Mouse (Mus musculus): ENCODE results near the gene Casr. TPM values are rescaled to one million over a fixed set of nuclear protein-coding genes. Genes with fewer than 3 reads are reported as not detected.
A peak's percentile ranks its signal among the peaks of the same experiment; 100 is the strongest.

Casr gene
- not detected in 2 replicates for total RNA-seq (2017)

DNA sequence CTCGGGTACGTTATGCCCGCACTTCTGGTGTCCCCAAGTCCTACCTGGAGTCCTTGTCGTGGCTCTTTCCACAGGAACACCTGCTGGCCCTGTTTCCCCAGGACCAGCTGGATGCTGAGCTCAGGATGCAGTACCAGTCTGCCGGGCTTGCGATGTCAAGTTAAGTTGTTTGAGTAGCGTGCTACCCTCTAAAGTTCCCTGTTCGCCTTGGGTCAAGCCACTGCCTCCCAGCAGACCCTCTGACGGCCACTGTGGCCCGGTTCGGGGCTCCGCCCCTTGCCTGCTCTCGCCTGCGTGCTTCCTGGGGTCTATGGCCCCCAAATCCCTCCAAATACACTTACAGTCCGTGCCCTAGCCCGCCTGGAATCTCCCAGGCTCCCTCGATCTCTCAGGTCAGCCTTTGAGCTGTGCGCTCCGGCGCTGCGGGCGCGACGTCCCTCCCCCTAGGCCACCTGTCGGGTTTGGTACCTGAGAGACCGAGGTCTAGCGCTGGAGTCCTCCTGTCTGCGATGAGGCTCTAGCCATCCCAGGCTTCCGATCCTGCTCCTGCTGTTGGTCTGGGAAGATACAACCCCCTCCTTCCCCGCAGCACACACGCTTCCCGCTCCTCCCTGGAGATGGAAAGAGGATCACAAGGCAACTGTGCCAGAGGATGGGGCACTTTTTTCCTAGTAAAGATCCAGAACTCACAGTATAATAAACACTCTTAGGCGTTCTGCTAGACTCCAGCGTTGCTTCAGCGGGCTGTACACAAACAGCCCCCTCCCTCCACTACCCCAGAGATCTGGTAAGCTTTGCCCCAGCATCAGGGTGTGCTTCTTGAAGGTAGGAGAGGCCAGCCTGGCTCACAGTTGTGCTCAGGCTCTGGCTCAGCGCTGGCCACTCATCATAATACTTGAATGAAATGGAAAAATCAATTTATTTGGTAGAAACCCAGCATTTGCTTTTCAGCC, at the start of gene Casr:
TSS of gene Casr (minus strand) at position 756 of the 953 bp plus-strand sequence.
- ATAC-seq (ENCODE audit: extremely low read depth, insufficient number of reproducible peaks, low FRiP score, poor library complexity, severe bottlenecking), result no peak

- no peak for ATAC-seq (ENCODE audit: extremely low read depth, insufficient number of reproducible peaks, low FRiP score, poor library complexity, severe bottlenecking)
Observed at GRCm38 (mm10) chr16:36602632-36603031, 40.7 kb upstream of the Casr start.

DNA sequence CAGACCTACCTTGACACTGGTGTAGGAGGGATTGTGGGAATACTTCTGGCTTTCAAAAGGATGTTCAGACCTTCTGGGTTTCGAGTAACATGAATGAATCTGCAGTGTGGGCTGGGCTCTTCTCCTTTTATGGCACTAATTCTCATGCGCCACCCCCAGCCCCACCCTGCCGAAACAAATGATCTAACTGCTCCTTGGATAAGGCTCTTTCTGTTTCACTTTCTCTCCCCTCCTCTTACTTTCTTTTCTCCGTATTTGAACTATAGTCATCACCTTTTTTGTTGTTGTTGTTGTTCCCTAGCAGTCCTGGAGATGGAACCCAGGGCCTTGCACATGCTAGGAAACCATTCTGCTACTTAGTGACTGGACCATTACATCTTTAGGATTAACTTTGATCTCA, 36.3 kb upstream of the Casr start:
- peak; percentile 68; the same call in 1 of the 2 replicates for ATAC-seq (ENCODE audit: extremely low read depth, insufficient number of reproducible peaks, low FRiP score, poor library complexity, severe bottlenecking)

DNA sequence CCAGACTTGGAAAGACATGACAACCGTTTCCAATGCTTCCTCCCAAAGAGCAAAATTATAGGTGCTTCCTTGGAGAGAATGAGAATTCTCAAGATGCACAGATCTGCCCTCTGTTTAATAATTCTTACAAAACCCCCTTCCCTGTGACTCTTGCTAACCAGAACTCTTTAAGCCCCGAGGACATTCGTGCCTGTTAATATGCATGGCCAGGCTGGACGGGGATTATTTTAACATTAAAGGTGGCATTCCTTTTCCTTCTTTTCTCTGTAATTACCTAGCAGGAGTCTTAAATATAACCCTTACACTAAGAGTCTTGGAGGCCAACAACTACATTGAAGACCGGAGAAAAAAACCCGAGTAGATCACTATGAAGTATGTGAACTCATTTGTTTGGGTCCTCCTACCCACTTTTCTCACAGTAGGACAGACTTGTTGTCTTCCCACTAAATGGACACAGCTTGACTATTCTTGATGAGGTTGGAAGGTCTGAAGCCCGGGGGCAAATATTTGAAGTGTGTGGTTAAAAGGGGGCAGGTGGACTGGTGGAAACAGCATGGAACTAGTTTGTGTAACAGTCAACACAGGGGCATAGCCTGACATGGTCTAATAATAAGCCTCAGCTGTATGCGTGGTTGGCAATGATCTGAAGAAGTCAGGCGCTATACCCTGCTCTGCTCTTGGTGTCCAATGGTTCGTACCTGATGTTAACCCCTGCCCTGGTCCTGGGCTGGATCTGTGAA, 34.9 kb upstream of the Casr start:
- ATAC-seq (ENCODE audit: extremely low read depth, insufficient number of reproducible peaks, low FRiP score, poor library complexity, severe bottlenecking), result no peak

DNA sequence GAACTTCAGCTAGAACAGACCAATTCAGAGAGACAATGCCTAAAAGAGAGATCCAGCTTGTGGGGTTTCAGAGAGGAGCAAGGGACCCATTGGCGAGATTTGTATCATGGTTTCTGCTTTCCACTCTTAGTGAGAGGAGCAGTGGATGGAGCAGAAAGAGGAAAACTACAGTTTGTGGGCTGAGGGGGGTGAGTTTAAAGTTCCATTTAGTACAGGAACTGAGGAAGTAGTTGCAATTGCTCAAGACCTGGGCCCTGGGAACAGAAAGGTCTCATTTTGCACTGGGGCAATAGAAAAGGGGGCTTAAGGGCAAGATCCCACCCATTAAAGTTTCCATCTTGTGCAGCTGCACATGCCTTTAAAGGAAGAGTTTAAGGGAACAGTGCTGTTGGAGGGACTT, 28.0 kb upstream of the Casr start:
- no peak for ATAC-seq (ENCODE audit: extremely low read depth, insufficient number of reproducible peaks, low FRiP score, poor library complexity, severe bottlenecking)

DNA sequence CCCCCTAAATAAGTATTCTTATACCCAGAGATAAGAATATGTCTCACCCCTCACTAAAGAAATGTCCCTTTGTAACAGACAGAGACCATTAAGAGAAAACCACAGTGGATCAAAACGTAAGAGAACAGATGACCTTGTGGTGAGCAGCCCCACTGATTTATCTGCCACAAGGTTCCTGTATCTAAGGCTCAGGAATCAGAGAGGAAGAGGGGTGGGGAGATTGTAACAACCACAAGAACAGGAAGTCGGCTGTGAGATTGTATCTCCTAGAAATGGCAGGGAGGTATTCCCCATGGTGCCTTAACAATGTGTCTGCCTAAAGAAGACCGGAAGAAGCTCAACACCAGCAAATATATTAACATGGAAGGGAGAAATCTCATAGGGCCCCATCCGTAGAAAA, 26.0 kb upstream of the Casr start:
- no peak for ATAC-seq (ENCODE audit: extremely low read depth, insufficient number of reproducible peaks, low FRiP score, poor library complexity, severe bottlenecking)

DNA sequence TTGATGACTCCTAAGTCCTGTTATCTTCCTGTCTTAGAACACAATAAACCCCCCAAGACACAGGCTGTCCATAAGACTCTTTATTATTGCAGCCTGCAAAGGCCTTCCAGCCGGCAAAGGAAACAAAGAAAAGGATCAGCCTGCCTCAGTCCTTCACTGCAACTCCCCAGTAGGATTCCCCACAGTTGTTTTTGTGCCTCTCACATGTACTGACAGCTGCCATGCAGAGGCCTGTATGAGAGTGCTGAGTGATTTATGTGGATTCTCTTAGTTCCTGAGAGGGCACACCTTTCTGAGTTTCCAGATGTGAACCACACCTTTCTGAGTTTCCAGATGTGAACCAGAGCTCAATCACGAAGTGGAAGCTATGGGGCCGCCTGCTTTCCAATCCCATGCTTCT, 20.1 kb upstream of the Casr start:
- ATAC-seq (ENCODE audit: extremely low read depth, insufficient number of reproducible peaks, low FRiP score, poor library complexity, severe bottlenecking), result no peak

DNA sequence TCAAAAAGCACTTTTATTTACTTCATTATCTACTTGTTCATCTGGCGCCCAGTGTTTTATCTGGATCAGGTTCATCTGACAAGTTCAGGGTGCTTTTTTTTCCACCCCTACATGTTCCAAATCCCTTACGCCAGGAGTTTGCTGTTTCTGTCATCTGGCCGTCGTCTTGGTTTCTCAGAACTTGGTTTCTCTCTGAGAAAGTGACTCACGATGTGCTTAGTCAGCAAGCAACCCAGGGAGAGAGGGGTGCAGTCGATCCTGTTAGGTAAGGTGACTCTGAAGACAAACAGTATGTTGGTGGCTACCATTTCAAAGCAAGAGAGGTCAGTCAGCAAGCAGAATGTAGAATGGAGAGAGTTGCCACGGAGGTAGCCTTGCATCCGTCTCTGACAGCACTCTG, 10.0 kb upstream of the Casr start:
- ATAC-seq (ENCODE audit: extremely low read depth, insufficient number of reproducible peaks, low FRiP score, poor library complexity, severe bottlenecking), result no peak

GRCm38 (mm10) chr16:36559573-36559972, 2.4 kb downstream of the Casr start:
- ATAC-seq (ENCODE audit: extremely low read depth, insufficient number of reproducible peaks, low FRiP score, poor library complexity, severe bottlenecking), result no peak

GRCm38 (mm10) chr16:36555672-36556165, 6.2 kb downstream of the Casr start:
- no peak for ATAC-seq (ENCODE audit: extremely low read depth, insufficient number of reproducible peaks, low FRiP score, poor library complexity, severe bottlenecking)

DNA sequence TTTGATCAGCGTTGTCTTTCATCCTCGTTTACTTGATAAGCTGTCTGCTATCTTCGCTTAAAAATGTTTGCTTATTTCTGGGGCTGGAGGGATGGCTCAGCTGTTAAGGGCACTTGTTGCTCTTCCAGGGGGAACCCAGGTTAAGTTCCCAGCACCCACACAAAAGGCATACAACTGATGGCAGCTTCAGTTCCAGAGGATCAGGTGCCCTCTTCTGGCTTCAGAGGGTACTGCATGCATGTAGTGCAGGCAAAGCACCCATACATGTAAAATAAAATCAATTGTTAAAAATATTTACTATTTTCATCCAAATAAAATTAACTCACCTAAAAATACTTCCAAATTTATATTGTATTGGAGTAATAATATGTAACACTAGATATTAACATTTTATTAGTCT, 8.3 kb downstream of the Casr start:
- no peak for ATAC-seq (ENCODE audit: extremely low read depth, insufficient number of reproducible peaks, low FRiP score, poor library complexity, severe bottlenecking)

DNA sequence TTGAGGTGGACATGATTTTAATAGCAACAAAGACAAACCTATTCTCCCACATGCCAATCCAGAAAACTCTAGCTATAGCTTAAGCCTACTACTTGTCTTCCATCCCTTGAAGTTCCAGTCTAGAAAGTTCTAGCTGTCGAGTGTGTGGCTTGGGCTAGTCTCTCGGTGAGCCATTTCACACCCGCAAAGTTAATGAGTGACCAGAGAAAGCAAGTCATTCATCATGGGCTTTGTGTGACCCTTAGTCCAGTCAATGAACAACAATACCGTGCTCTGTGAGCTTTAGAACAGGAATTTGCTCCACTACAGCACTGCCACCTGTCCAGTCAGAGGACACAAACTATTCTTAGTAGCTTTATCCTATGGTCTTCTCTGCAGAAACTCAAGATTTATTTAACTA, 16.6 kb downstream of the Casr start:
- ATAC-seq (ENCODE audit: extremely low read depth, insufficient number of reproducible peaks, low FRiP score, poor library complexity, severe bottlenecking), result no peak

- no peak for ATAC-seq (ENCODE audit: extremely low read depth, insufficient number of reproducible peaks, low FRiP score, poor library complexity, severe bottlenecking)
Observed at GRCm38 (mm10) chr16:36543091-36543490, 18.9 kb downstream of the Casr start.

- ATAC-seq (ENCODE audit: extremely low read depth, insufficient number of reproducible peaks, low FRiP score, poor library complexity, severe bottlenecking), result no peak
Observed at GRCm38 (mm10) chr16:36540834-36541233, 21.1 kb downstream of the Casr start.

DNA sequence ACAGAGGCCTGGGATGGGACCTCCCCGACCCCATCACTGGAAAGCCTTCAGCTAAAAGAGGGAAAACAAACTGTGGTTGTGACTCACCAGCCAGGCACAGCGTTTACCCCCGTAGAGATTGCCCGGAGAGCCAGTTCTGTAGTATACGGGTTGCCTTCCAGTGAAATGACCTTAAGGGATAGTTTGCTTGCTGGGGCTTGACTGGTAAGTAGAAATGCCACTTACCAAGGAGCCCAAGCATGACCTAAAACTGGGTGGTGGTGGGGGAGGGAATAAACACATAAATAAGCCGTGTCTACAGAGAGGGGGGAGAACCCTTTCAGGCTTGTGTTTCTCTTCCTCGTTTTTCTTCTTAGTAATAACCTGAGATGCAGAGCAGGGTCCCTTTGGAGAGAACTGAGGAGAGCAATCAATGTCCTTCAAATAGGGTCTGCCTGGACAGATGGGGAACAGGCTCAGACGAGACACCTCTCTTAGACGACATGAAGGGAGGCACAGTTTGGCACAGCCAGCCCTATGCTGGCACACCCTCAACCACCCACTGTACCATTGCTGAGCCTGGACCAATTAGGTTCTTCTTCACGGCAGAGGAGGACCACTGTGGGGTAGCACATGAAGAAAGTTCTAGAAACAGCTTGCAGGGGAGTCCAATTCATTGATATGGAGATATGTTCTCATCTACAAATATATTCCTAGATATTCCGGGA, 28.8 kb downstream of the Casr start:
- no peak for ATAC-seq (ENCODE audit: extremely low read depth, insufficient number of reproducible peaks, low FRiP score, poor library complexity, severe bottlenecking)

DNA sequence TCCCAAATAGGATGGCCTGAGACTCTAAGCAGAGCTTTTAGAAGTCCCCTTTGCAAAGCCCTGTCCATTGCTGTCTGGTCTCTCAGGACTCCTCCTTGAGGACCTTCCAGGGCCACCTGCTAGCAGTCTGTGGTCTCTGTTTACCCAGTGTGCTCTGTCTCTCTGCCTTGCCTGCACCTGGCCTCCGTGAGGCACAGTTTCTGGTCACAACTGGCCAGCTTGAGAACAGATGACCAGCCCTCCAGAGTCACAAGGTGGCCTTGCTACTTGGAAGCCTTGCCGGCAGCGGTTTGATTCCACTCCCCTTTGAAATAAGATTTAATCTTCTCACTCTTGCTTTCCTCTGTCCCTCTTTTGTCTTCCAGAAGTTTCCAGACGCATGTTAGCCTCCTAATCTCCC, 29.9 kb downstream of the Casr start:
- ATAC-seq (ENCODE audit: extremely low read depth, insufficient number of reproducible peaks, low FRiP score, poor library complexity, severe bottlenecking), result no peak

DNA sequence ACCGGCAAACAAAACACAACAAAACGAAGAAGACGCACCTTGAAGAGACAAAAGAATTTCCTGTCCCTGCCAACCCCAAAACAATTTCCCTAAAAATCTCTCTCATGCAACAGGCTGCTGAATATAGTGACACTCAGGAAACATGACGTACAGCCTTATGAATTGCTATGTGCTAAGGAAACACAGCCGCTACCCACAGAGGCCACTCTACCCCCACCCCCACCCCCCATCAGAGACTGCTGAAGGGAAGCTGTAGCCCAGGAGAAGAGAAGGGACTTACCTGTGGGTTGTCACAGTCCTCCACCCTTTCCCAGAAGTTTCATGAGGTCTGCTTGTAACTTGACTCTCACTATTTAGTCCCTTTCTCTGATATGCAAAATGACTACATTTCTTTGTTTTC, 30.3 kb downstream of the Casr start:
- ATAC-seq (ENCODE audit: extremely low read depth, insufficient number of reproducible peaks, low FRiP score, poor library complexity, severe bottlenecking), result no peak

DNA sequence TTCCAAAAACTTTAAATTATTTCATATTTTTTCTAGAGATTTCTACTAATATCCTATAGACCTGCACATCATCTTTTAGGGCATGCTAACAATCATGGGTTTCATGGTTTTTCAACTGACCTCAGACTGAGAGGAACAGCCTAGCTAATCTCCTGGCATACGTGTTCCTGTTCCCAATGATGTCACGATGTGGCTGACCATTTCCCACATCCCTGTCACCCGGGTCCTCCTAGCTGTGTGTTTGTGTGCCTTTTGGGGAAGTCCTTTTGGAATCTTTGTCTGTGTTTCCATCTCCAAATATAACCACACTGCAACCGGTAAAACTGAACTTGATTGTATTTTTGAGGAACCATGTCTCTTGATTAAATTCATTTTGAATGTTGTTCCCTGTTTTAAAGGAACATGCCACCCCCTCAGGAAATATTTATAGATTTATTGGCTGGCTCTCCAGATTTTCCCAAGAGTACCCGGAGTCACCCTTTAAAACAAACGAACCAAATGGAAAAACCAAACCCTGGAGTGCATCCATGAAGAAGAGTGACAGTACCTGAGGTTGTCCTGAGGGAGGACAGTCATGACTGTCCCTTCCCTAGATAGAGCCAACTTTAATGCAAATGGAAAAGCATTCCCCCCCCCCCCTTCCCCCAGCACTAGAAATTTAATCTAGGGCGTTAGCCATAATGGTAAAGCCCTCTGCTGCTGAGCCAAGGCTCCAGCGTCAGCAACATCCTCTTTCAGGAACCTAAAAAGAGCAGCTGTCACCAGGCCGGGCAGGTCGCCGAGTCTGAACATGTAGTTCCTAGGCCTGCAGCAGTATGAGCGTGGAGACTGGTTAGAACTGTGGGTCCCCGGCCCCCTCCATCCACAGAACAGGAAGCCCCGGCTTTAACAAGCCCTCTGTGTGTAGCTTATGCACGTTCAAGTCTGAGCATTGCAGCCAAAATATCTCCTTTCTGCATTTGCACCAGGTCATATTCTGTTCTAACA, 31.1 kb downstream of the Casr start:
- no peak for ATAC-seq (ENCODE audit: extremely low read depth, insufficient number of reproducible peaks, low FRiP score, poor library complexity, severe bottlenecking)

All from neutrophil, adult 5-6 weeks (primary cell).